Mouse (Mus musculus): ENCODE measurements around the gene Mettl1. TPM values are rescaled to one million over a fixed set of nuclear protein-coding genes. Genes with fewer than 3 reads are reported as not detected.
A peak's percentile ranks its signal among the peaks of the same experiment; 100 is the strongest.

Gene Mettl1
- total and polyA plus RNA-seq, 2 experiments from 2014 or later = 10.9 to 21.0 TPM

GRCm38 (mm10) chr10:127002765-127003164 lies 38.4 kb upstream of the Mettl1 start:
- no peak overlapping the region for H3K27ac ChIP-seq (ENCODE audit: low read depth, low read length)
- no peak overlapping the region for H3K9ac ChIP-seq
- H3K9me3 ChIP-seq (ENCODE audit: low read length) = no peaks in the 10 kb centered on the region
- ATAC-seq (no peak), DNase-seq (no peak)
- H3K4me1 ChIP-seq (ENCODE audit: insufficient read depth) = no peaks in the 10 kb centered on the region
- peaks cover 24% of the 10 kb centered on the region for H3K36me3 ChIP-seq (ENCODE audit: insufficient read depth)
- no peaks in the 10 kb centered on the region for H3K27me3 ChIP-seq (ENCODE audit: insufficient read depth, low read length)
- no peak for TF ChIP-seq CTCF (IDR thresholded peaks at IDR 0.05; ENCODE audit: low read depth)
- WGBS = 95% methylated on average over 5 of the region's 5 CpGs
- no peak overlapping the region for H3K4me3 ChIP-seq (ENCODE audit: low read depth, low read length)
- H3K4me2 ChIP-seq (ENCODE audit: low read depth) = no peak overlapping the region

DNA sequence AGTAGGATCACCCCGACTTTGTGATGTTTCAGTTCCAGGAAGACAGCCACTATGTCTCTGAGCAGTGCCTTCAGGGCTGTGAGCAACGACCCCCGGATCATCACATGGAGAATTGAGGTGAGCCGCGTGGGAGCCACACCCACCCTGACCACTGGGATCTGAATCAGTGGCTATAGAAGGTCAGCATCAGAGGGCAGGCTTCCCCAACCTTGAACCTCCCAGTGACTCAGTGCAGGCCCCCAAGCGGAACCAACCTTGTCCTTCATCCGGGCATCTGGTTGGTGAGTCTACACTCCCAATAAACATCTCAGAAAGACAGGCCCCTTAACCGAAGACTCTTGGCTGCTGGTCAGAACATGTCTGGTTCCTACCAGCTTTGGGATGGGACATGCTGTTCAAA lies 37.9 kb upstream of the Mettl1 start:
- ATAC-seq (no peak), DNase-seq (no peak)
- no peak overlapping the region for H3K9ac ChIP-seq
- 88% methylated on average over 8 of the region's 8 CpGs for WGBS
- TF ChIP-seq CTCF (IDR thresholded peaks at IDR 0.05; ENCODE audit: low read depth) = no peak
- H3K4me1 ChIP-seq (ENCODE audit: insufficient read depth) = no peaks in the 10 kb centered on the region
- H3K9me3 ChIP-seq (ENCODE audit: low read length) = no peaks in the 10 kb centered on the region
- H3K27me3 ChIP-seq (ENCODE audit: insufficient read depth, low read length) = no peaks in the 10 kb centered on the region
- H3K36me3 ChIP-seq (ENCODE audit: insufficient read depth) = peaks cover 18% of the 10 kb centered on the region
- H3K4me2 ChIP-seq (ENCODE audit: low read depth) = no peak overlapping the region
- no peak overlapping the region for H3K4me3 ChIP-seq (ENCODE audit: low read depth, low read length)
- no peak overlapping the region for H3K27ac ChIP-seq (ENCODE audit: low read depth, low read length)

- Histone ChIP-seq H3K9me3 (ENCODE audit: low read length) (no peaks in the 10 kb centered on the region), H3K27me3 (ENCODE audit: insufficient read depth, low read length) (no peaks in the 10 kb centered on the region), H3K36me3 (ENCODE audit: insufficient read depth) (peaks cover 13% of the 10 kb centered on the region), H3K4me2 (ENCODE audit: low read depth) (no peak overlapping the region), H3K4me1 (ENCODE audit: insufficient read depth) (no peaks in the 10 kb centered on the region), H3K27ac (ENCODE audit: low read depth, low read length) (no peak overlapping the region), H3K4me3 (ENCODE audit: low read depth, low read length) (no peak overlapping the region), H3K9ac (no peak overlapping the region)
- TF ChIP-seq CTCF (IDR thresholded peaks at IDR 0.05; ENCODE audit: low read depth) = no peak
- no peak for ATAC-seq
- DNase-seq = no peak
- WGBS = 68% methylated on average over 7 of the region's 7 CpGs
Measured at GRCm38 (mm10) chr10:127003806-127004205, 37.4 kb upstream of the Mettl1 start.

DNA sequence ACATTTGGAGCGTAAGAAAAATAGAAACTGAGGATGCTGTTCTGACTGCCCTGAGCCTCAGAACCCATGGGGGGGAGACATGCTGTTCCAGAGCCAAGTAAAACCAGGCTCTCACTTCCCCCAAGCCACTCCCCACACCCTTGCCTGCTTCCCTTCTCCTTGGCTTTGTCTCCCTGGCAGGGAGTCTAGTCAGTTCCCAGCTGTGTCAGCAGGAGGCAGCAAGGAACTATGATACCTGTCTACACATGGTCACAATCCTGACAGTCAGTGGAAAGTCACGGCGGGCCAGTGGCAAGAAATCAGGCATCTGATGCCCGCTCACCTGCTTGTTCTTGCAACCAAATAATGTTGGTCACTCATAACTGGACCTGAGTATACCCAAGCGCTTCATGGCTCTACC lies 24.7 kb upstream of the Mettl1 start:
- Histone ChIP-seq H3K27ac (ENCODE audit: low read depth, low read length) (no peak overlapping the region), H3K36me3 (ENCODE audit: insufficient read depth) (no peaks in the 10 kb centered on the region), H3K4me2 (ENCODE audit: low read depth) (no peak overlapping the region), H3K4me3 (ENCODE audit: low read depth, low read length) (no peak overlapping the region), H3K9ac (no peak overlapping the region), H3K4me1 (ENCODE audit: insufficient read depth) (no peaks in the 10 kb centered on the region), H3K9me3 (ENCODE audit: low read length) (no peaks in the 10 kb centered on the region), H3K27me3 (ENCODE audit: insufficient read depth, low read length) (no peaks in the 10 kb centered on the region)
- 0 out of 2 replicates have a peak, but pooled peaks have one; percentile 30 for TF ChIP-seq CTCF (IDR thresholded peaks at IDR 0.05; ENCODE audit: low read depth)
- DNase-seq = no peak
- 64% methylated on average over 5 of the region's 5 CpGs for WGBS
- ATAC-seq = no peak

GRCm38 (mm10) chr10:127017071-127017470 lies 24.1 kb upstream of the Mettl1 start:
- Histone ChIP-seq H3K9ac (no peak overlapping the region), H3K27me3 (ENCODE audit: insufficient read depth, low read length) (no peaks in the 10 kb centered on the region), H3K36me3 (ENCODE audit: insufficient read depth) (peaks cover 4% of the 10 kb centered on the region; the same call in 1 of the 2 replicates), H3K4me2 (ENCODE audit: low read depth) (no peak overlapping the region), H3K4me1 (ENCODE audit: insufficient read depth) (no peaks in the 10 kb centered on the region), H3K4me3 (ENCODE audit: low read depth, low read length) (no peak overlapping the region), H3K9me3 (ENCODE audit: low read length) (no peaks in the 10 kb centered on the region), H3K27ac (ENCODE audit: low read depth, low read length) (no peak overlapping the region)
- no peak for TF ChIP-seq CTCF (IDR thresholded peaks at IDR 0.05; ENCODE audit: low read depth)
- ATAC-seq = no peak
- DNase-seq = no peak
- 25% methylated on average over 2 of the region's 2 CpGs for WGBS

DNA sequence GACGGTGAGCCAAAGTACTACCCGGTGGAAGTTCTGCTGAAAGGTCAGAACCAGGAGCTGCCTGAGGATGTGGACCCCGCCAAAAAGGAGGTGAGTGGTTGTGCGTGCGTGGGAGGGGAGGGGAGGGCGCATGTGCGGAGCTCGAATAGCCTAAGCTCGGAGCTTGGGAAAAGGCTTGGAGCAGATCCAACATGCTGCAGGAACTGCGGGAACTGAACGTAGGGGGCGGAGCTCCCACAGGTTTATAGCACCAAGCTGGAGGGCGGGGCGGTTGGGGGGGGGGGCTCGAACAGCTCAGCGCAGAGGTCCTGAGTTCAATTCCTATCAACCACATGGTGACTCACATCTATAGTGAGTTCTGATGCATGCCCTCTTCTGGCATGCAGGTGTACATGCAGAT lies 22.8 kb upstream of the Mettl1 start:
- Histone ChIP-seq H3K4me2 (ENCODE audit: low read depth) (no peak overlapping the region), H3K27ac (ENCODE audit: low read depth, low read length) (no peak overlapping the region), H3K9me3 (ENCODE audit: low read length) (no peaks in the 10 kb centered on the region), H3K36me3 (ENCODE audit: insufficient read depth) (peaks cover 15% of the 10 kb centered on the region), H3K9ac (no peak overlapping the region), H3K4me3 (ENCODE audit: low read depth, low read length) (no peak overlapping the region), H3K4me1 (ENCODE audit: insufficient read depth) (no peaks in the 10 kb centered on the region), H3K27me3 (ENCODE audit: insufficient read depth, low read length) (no peaks in the 10 kb centered on the region)
- no peak for DNase-seq
- WGBS = 75% methylated on average over 16 of the region's 16 CpGs
- TF ChIP-seq CTCF (IDR thresholded peaks at IDR 0.05; ENCODE audit: low read depth) = no peak
- ATAC-seq = no peak

DNA sequence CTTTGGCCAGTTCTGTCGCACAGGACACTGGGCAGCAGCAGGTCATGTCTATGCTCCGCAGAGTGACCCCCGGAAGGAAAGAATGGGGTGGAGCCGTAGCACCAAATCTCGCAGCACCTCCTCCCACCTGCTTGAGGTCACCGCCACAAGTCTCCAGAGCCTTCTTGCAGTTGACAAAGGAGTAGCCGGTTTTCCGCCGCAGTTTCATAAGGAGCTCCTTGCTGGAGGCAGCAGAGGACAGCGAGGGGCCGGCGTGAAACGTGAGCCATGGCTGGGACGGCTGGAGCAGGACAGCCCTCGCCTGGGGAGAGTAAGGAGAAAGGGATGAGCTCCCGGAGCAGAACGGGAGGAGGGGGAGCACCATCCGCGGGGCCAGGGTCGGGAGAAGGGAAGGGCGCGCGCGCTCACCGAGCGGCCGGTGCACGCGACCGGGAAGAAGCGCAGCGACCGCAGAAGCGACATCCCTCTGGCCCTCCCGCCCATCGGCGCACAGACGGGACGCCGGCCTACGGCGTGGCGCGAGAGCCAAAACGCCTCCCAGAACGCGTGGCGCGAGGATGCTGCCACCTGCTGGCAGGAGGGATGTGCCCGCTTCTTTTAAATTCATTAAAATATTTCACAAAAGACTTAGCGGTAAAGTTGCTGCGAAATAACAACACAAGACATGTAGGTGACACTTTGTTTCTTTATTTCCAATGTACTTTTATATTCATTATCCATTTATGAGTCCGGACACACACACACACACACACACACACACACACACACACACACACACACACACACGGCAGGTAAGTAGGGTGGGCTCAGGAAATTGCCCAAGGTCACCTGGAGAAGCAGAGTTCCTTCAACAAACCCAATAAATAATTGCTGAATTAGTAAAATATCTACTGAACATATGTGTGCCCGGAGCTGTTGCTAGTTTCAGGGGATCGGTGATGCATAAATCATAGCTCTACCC lies 10.6 kb upstream of the Mettl1 start, which contains the start of gene Tsfm:
Gene Tsfm (minus strand): TSS at position 505 of the 961 bp plus-strand sequence.
- H3K9ac ChIP-seq = peak within 1 kb of the TSS; percentile 78
- ATAC-seq (peak; percentile 91), DNase-seq (peak; percentile 96)
- H3K9me3 ChIP-seq (ENCODE audit: low read length) = no peaks in the 10 kb centered on the region
- WGBS = 4% methylated on average over 55 of the region's 56 CpGs
- TF ChIP-seq CTCF (IDR thresholded peaks at IDR 0.05; ENCODE audit: low read depth) = peak; percentile 96
- peaks cover 25% of the 10 kb centered on the region for H3K36me3 ChIP-seq (ENCODE audit: insufficient read depth)
- peak within 1 kb of the TSS; percentile 62 for H3K4me2 ChIP-seq (ENCODE audit: low read depth)
- H3K4me3 ChIP-seq (ENCODE audit: low read depth, low read length) = peak within 1 kb of the TSS; percentile 68
- no peaks in the 10 kb centered on the region for H3K27me3 ChIP-seq (ENCODE audit: insufficient read depth, low read length)
- peak within 1 kb of the TSS; percentile 60 for H3K27ac ChIP-seq (ENCODE audit: low read depth, low read length)
- H3K4me1 ChIP-seq (ENCODE audit: insufficient read depth) = no peaks in the 10 kb centered on the region

All from forebrain, postnatal 0 days (tissue).